Mouse (Mus musculus): ENCODE measurements at regions not wholly inside any gene's neighbourhood (a gene's known extent, or its start where the extent isn't known, plus 50 kb on each side); places are given as distances from the start of the nearest gene placed in this dataset.
A peak's percentile ranks its signal among the peaks of the same experiment; 100 is the strongest.

DNA sequence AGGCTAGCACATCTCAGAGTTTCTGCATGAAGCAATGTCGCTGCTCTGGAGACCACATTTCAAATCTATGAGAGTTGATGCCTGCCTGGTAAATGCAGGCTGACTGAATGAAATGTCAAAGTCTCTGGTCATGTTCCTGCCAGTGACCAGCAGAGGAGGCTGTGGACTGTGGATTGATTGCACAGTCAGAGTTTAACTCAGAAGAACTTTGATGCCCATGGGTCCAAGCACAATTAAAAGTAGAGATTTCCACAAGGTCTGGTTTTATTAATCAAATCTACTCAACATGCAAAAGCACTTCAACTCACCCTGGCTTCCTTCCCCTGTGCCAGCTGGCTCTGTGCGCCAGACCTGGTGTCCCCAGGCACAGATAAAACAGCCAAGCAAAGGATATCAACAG, 81.3 kb downstream of the Hsd17b3 start:
- Histone ChIP-seq H3K36me3 (no peaks in the 10 kb centered on the region), H3K4me1 (peaks cover 8% of the 10 kb centered on the region), H3K27me3 (peaks cover 11% of the 10 kb centered on the region; the same call in 1 of the 2 replicates), H3K9me3 (no peaks in the 10 kb centered on the region), H3K27ac (replicated peaks) (no peak overlapping the region), H3K4me2 (replicated peaks) (no peak overlapping the region), H3K4me3 (no peak overlapping the region), H3K9ac (replicated peaks) (no peak overlapping the region)
- ATAC-seq (ENCODE audit: low FRiP score, low read depth) = no peak
- WGBS = 83% methylated on average over 2 of the region's 2 CpGs

DNA sequence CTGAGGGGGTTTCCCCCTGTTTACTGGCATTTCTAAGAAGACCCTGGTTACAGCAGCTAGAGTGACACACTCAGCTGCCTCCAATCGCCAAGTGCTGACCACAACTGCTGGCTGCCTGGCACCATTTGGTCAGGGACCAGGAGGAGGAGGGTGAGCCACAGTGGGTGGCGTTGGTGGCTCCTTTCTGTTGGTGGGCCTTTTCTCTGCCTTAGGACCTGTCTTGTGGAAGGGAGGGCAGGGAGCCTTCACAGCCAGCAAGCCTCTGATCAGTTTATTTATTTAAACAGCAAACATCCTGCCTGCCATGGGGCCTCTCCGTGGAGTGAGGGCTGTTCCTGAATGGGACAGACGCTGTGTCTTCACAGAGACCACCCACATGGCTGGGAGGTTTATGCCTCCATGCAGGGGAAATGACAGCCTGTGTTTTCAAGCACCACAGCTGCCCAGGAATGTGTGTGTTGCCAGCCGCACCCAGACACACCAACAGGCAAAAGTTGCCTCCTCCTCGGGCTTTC, 86.0 kb downstream of the Hsd17b3 start:
- Histone ChIP-seq H3K27ac (replicated peaks) (peak overlapping the region; percentile 35; the same call in 1 of the 2 replicates), H3K4me1 (peaks cover 15% of the 10 kb centered on the region), H3K4me2 (replicated peaks) (no peak overlapping the region), H3K36me3 (no peaks in the 10 kb centered on the region), H3K27me3 (peaks cover 42% of the 10 kb centered on the region), H3K9ac (replicated peaks) (0 out of 2 replicates have a peak overlapping the region, but pooled peaks have one; percentile 4), H3K4me3 (no peak overlapping the region), H3K9me3 (no peaks in the 10 kb centered on the region)
- 4% methylated on average over 6 of the region's 6 CpGs for WGBS
- no peak for ATAC-seq (ENCODE audit: low FRiP score, low read depth)

GRCm38 (mm10) chr13:64000303-64000702, 88.7 kb downstream of the Hsd17b3 start:
- ATAC-seq (ENCODE audit: low FRiP score, low read depth) = no peak
- H3K36me3 ChIP-seq = no peaks in the 10 kb centered on the region
- H3K4me2 ChIP-seq (replicated peaks) = no peak overlapping the region
- H3K9ac ChIP-seq (replicated peaks) = no peak overlapping the region
- no peak overlapping the region for H3K4me3 ChIP-seq
- H3K27me3 ChIP-seq = peaks cover 40% of the 10 kb centered on the region
- no peak overlapping the region for H3K27ac ChIP-seq (replicated peaks)
- 85% methylated on average over 6 of the region's 6 CpGs for WGBS
- H3K4me1 ChIP-seq = peaks cover 15% of the 10 kb centered on the region
- no peaks in the 10 kb centered on the region for H3K9me3 ChIP-seq

GRCm38 (mm10) chr13:63998647-63999046, 90.4 kb downstream of the Hsd17b3 start:
- ATAC-seq (ENCODE audit: low FRiP score, low read depth) = no peak
- Histone ChIP-seq H3K27ac (replicated peaks) (no peak overlapping the region), H3K9me3 (no peaks in the 10 kb centered on the region), H3K36me3 (no peaks in the 10 kb centered on the region), H3K4me1 (peaks cover 15% of the 10 kb centered on the region), H3K27me3 (peaks cover 36% of the 10 kb centered on the region), H3K4me3 (no peak overlapping the region), H3K4me2 (replicated peaks) (no peak overlapping the region), H3K9ac (replicated peaks) (no peak overlapping the region)
- WGBS = 58% methylated on average over 10 of the region's 10 CpGs

GRCm38 (mm10) chr13:63993857-63994477, 95.1 kb downstream of the Hsd17b3 start:
- no peak for ATAC-seq (ENCODE audit: low FRiP score, low read depth)
- H3K27me3 ChIP-seq = peaks cover 5% of the 10 kb centered on the region; the same call in 1 of the 2 replicates
- H3K4me3 ChIP-seq = no peak overlapping the region
- H3K36me3 ChIP-seq = no peaks in the 10 kb centered on the region
- H3K27ac ChIP-seq (replicated peaks) = no peak overlapping the region
- H3K9ac ChIP-seq (replicated peaks) = no peak overlapping the region
- H3K9me3 ChIP-seq = no peaks in the 10 kb centered on the region
- H3K4me1 ChIP-seq = peaks cover 8% of the 10 kb centered on the region
- H3K4me2 ChIP-seq (replicated peaks) = no peak overlapping the region
- WGBS = 84% methylated on average over 12 of the region's 12 CpGs

DNA sequence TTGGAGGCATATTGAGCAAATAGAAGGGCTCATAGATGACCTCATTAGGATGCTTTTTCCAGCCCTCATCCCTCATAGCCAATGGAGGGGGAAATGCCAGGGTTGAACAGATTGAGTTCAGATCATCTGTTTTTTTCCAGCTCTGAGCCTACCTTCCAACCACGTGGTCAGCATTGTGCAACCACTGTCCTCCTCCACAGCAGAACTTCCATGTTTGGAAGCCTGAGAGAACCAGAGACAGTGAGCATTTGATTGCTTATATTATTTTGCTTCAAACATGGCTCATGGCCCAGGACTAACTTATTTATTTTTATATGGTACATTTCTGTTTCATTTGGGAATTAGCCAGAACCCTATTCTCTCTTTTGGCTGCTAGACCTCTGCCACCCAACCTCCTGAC, 96.0 kb downstream of the Hsd17b3 start:
- no peaks in the 10 kb centered on the region for H3K9me3 ChIP-seq
- ATAC-seq (ENCODE audit: low FRiP score, low read depth) = no peak
- 67% methylated on average over 1 of the region's 1 CpGs for WGBS
- peaks cover 10% of the 10 kb centered on the region; the same call in 1 of the 2 replicates for H3K27me3 ChIP-seq
- H3K4me1 ChIP-seq = peaks cover 6% of the 10 kb centered on the region
- H3K27ac ChIP-seq (replicated peaks) = no peak overlapping the region
- H3K4me3 ChIP-seq = no peak overlapping the region
- H3K9ac ChIP-seq (replicated peaks) = no peak overlapping the region
- H3K4me2 ChIP-seq (replicated peaks) = no peak overlapping the region
- no peaks in the 10 kb centered on the region for H3K36me3 ChIP-seq

DNA sequence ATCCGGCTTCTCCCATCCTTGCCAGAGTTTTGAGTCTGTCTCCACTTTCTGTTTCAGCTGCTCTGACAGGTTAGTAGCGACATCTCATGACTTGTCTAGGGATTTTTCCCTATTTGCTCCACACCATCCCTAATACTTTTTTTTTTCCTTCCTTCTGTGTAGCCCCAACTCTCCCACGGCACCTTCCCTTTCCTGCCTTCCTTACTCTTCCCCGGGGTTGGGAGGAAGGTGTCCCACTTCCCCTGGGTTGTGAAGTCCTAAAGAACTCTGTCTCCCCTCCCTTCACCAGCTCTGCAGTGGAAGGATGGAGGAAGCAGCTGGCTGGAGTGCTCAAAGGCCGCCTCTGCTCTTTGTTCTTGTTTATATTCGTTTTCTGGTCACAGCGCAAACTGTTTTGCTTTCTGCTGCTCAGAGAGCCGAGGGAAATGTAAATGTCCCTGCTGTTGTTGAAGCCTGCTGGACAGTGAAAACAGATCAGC, 98.5 kb downstream of the Hsd17b3 start:
- 25% methylated on average over 8 of the region's 8 CpGs for WGBS
- H3K36me3 ChIP-seq = no peaks in the 10 kb centered on the region
- H3K4me2 ChIP-seq (replicated peaks) = peak overlapping the region; percentile 27; the same call in 1 of the 2 replicates
- H3K4me1 ChIP-seq = peaks cover 17% of the 10 kb centered on the region
- H3K27me3 ChIP-seq = peaks cover 24% of the 10 kb centered on the region
- H3K9me3 ChIP-seq = no peaks in the 10 kb centered on the region
- ATAC-seq (ENCODE audit: low FRiP score, low read depth) = peak; percentile 34; the same call in 1 of the 2 replicates
- H3K4me3 ChIP-seq = no peak overlapping the region
- peak overlapping the region; percentile 67 for H3K27ac ChIP-seq (replicated peaks)
- 0 out of 2 replicates have a peak overlapping the region, but pooled peaks have one; percentile 31 for H3K9ac ChIP-seq (replicated peaks)

DNA sequence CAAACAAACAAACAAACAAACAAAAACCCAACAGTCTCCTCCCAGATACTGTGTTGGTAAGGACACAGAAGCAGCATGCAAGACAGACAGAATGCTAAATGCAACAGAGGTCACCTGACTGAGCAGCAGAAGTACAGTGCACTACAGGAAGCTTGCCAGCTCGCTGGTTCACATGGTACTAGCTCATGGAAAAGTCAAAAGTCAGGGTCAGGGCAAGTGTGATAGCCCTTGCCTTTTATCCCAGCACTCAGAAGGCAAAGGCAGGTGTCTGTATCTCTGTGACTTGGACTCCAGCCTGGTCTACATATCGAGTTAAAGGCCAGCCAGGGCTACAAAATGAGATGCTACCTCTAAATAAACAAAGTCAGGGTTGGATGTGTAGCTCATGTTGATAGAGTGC, 99.3 kb downstream of the Hsd17b3 start:
- H3K36me3 ChIP-seq = no peaks in the 10 kb centered on the region
- ATAC-seq (ENCODE audit: low FRiP score, low read depth) = peak; percentile 25; the same call in 1 of the 2 replicates
- no peak overlapping the region for H3K4me2 ChIP-seq (replicated peaks)
- H3K4me3 ChIP-seq = no peak overlapping the region
- no peaks in the 10 kb centered on the region for H3K9me3 ChIP-seq
- H3K27ac ChIP-seq (replicated peaks) = no peak overlapping the region
- H3K9ac ChIP-seq (replicated peaks) = no peak overlapping the region
- H3K4me1 ChIP-seq = peaks cover 24% of the 10 kb centered on the region
- peaks cover 24% of the 10 kb centered on the region for H3K27me3 ChIP-seq
- 67% methylated on average over 2 of the region's 2 CpGs for WGBS

DNA sequence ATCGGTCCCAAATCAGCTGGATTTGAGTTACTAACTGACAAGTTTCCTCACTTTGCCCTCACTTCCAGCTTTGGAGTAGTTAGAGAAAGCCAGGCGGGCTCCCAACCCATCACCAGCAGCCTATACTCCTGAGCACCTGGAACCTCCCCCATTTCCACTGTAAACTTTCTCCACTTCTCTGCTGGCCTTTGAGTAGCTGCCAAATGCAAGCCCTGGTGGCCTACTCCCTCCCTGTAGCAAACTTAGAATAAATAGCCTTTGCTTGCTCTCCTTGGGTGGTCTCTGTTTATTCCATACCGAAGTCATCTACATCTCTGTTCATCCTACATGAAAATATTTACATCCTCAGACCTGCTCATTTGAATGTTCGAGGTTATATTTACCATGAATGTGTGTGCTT, 100.8 kb downstream of the Hsd17b3 start:
- Histone ChIP-seq H3K36me3 (no peaks in the 10 kb centered on the region), H3K9ac (replicated peaks) (no peak overlapping the region), H3K9me3 (no peaks in the 10 kb centered on the region), H3K4me2 (replicated peaks) (no peak overlapping the region), H3K27me3 (peaks cover 24% of the 10 kb centered on the region), H3K4me1 (peaks cover 27% of the 10 kb centered on the region), H3K4me3 (no peak overlapping the region), H3K27ac (replicated peaks) (no peak overlapping the region)
- WGBS = 85% methylated on average over 4 of the region's 4 CpGs
- ATAC-seq (ENCODE audit: low FRiP score, low read depth) = no peak

- Histone ChIP-seq H3K27me3 (peaks cover 32% of the 10 kb centered on the region), H3K27ac (replicated peaks) (no peak overlapping the region), H3K36me3 (no peaks in the 10 kb centered on the region), H3K4me2 (replicated peaks) (no peak overlapping the region), H3K4me1 (peaks cover 27% of the 10 kb centered on the region), H3K4me3 (no peak overlapping the region), H3K9ac (replicated peaks) (no peak overlapping the region), H3K9me3 (no peaks in the 10 kb centered on the region)
- no peak for ATAC-seq (ENCODE audit: low FRiP score, low read depth)
- WGBS = 95% methylated on average over 5 of the region's 5 CpGs
These were observed 102.3 kb downstream of the Hsd17b3 start for GRCm38 (mm10) chr13:63986681-63987080.

- Histone ChIP-seq H3K27me3 (peaks cover 36% of the 10 kb centered on the region), H3K4me2 (replicated peaks) (no peak overlapping the region), H3K9ac (replicated peaks) (no peak overlapping the region), H3K27ac (replicated peaks) (no peak overlapping the region), H3K36me3 (no peaks in the 10 kb centered on the region), H3K9me3 (no peaks in the 10 kb centered on the region), H3K4me3 (no peak overlapping the region), H3K4me1 (peaks cover 27% of the 10 kb centered on the region)
- 32% methylated on average over 4 of the region's 4 CpGs for WGBS
- peak; percentile 59 for ATAC-seq (ENCODE audit: low FRiP score, low read depth)
These were observed 103.4 kb downstream of the Hsd17b3 start for GRCm38 (mm10) chr13:63985590-63985989.

DNA sequence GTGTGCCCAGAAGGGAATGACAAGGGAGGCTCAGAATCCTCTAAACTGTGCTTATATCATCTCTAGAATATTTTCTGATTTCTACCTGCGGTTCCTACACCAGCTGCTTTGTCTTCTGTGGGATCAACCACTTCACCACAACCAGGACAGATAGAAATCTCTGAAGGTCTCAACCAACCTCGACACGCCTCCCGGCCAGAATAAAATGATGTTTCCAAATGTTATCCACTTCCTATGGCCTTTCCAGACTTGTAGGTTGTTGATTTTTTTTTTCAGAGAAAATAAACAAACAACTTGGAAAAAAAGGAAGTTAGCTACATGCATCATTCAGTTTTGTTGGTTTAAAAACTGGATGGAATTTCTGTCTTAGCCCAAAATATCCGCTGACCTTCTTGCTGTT, 103.9 kb downstream of the Hsd17b3 start:
- peaks cover 36% of the 10 kb centered on the region for H3K27me3 ChIP-seq
- no peak for ATAC-seq (ENCODE audit: low FRiP score, low read depth)
- H3K9ac ChIP-seq (replicated peaks) = no peak overlapping the region
- no peak overlapping the region for H3K4me2 ChIP-seq (replicated peaks)
- peaks cover 29% of the 10 kb centered on the region for H3K4me1 ChIP-seq
- 80% methylated on average over 5 of the region's 5 CpGs for WGBS
- H3K4me3 ChIP-seq = no peak overlapping the region
- H3K9me3 ChIP-seq = no peaks in the 10 kb centered on the region
- no peaks in the 10 kb centered on the region for H3K36me3 ChIP-seq
- H3K27ac ChIP-seq (replicated peaks) = no peak overlapping the region
